Mouse (Mus musculus) ES-E14 (cell line): Measurements from ENCODE around the gene Crocc. TPM values are rescaled to one million over a fixed set of nuclear protein-coding genes. Genes with fewer than 3 reads are reported as not detected.
A peak's percentile ranks its signal among the peaks of the same experiment; 100 is the strongest.

ENCODE experiments used
- DNase-seq: peaks from one replicate; pipeline ENCODE4 v3.0.0-alpha.2; 2013; ENCODE audit warnings: low read depth, low spot score
- H3K27ac ChIP-seq: 2 replicates; pipeline ENCODE4 v1.5.1; 2012; ENCODE audit warnings: low read depth, mild to moderate bottlenecking, low read length, moderate library complexity, mixed read lengths; ENCODE audit not compliant: poor library complexity, insufficient read depth, severe bottlenecking
- H3K36me3 ChIP-seq: 2 replicates; pipeline ENCODE4 v1.6.1; 2012; ENCODE audit warnings: mild to moderate bottlenecking, low read length, moderate library complexity, mixed read lengths; ENCODE audit not compliant: control insufficient read depth, poor library complexity, insufficient read depth, severe bottlenecking
- H3K4me1 ChIP-seq, 2 experiments: fragments of 150-350 bp in 1 of 2; sonication (generic) in 1 of 2; 2 replicates each; pipeline ENCODE4 v1.6.1; 2012; ENCODE audit warnings: low read length in 2 of 2, mild to moderate bottlenecking in 1 of 2, mixed read lengths in 1 of 2; ENCODE audit not compliant: control insufficient read depth in 2 of 2, insufficient read depth in 2 of 2, poor library complexity in 1 of 2
- H3K4me3 ChIP-seq, 2 experiments: fragments of 150-350 bp in 1 of 2; sonication (generic) in 1 of 2; 2 replicates each; pipeline ENCODE4 v1.5.1; 2012; ENCODE audit warnings: low read length in 2 of 2, low read depth in 1 of 2, mild to moderate bottlenecking in 1 of 2, mixed read lengths in 1 of 2; ENCODE audit not compliant: insufficient read depth in 1 of 2, poor library complexity in 1 of 2, severe bottlenecking in 1 of 2
- H3K9ac ChIP-seq: 2 replicates; pipeline ENCODE4 v1.6.1; 2012; ENCODE audit warnings: low read depth, mild to moderate bottlenecking, low read length, mixed read lengths; ENCODE audit not compliant: poor library complexity, insufficient read depth, severe bottlenecking
- H3K9me3 ChIP-seq: fragments of 150-350 bp; sonication (generic); 2 replicates; pipeline ENCODE4 v1.6.1; 2012; ENCODE audit warnings: low read depth, mild to moderate bottlenecking, low read length; ENCODE audit not compliant: control insufficient read depth, insufficient read depth
- CHD2 ChIP-seq: IDR thresholded peaks from 2 replicates; pipeline ENCODE4 v1.6.1; 2014; ENCODE audit warnings: mild to moderate bottlenecking, low read depth, low read length, inconsistent platforms
- HCFC1 ChIP-seq: IDR thresholded peaks from 2 replicates; pipeline ENCODE4 v1.6.1; 2012; ENCODE audit warnings: low read length, inconsistent platforms, borderline replicate concordance; ENCODE audit not compliant: insufficient read depth
- MAFK ChIP-seq: IDR thresholded peaks from 2 replicates; pipeline ENCODE4 v1.6.1; 2014; ENCODE audit warnings: mild to moderate bottlenecking, low read depth, low read length, inconsistent platforms; ENCODE audit not compliant: insufficient read depth
- ZC3H11A ChIP-seq: IDR thresholded peaks from 2 replicates; pipeline ENCODE4 v1.6.1; 2012; ENCODE audit warnings: low read depth, mild to moderate bottlenecking, inconsistent platforms, low read length, borderline replicate concordance
- ZNF384 ChIP-seq: IDR thresholded peaks from 2 replicates; pipeline ENCODE4 v1.6.1; 2012; ENCODE audit warnings: low read depth, low read length, inconsistent platforms
- in situ Hi-C, 2 experiments: fragments of 600-800 bp; cut with MboI; formaldehyde crosslinking; loops; one replicate each; pipeline ENCODE4 v1.15.1; 2025; ENCODE audit warnings: low sequenced_read_pairs in 2 of 2, inconsistent platforms in 1 of 2; ENCODE audit not compliant: unreplicated experiment in 2 of 2
- total RNA-seq: library from RNA; depleted of rRNA; stranded (reverse); fragments of 300-350 nt; gene quantifications from 2 replicates; pipeline ENCODE4 v1.2.3, GENCODE M21; 2012; rRNA removed

Gene Crocc
- 15.2 and 33.2 TPM in 2 replicates for total RNA-seq

DNA sequence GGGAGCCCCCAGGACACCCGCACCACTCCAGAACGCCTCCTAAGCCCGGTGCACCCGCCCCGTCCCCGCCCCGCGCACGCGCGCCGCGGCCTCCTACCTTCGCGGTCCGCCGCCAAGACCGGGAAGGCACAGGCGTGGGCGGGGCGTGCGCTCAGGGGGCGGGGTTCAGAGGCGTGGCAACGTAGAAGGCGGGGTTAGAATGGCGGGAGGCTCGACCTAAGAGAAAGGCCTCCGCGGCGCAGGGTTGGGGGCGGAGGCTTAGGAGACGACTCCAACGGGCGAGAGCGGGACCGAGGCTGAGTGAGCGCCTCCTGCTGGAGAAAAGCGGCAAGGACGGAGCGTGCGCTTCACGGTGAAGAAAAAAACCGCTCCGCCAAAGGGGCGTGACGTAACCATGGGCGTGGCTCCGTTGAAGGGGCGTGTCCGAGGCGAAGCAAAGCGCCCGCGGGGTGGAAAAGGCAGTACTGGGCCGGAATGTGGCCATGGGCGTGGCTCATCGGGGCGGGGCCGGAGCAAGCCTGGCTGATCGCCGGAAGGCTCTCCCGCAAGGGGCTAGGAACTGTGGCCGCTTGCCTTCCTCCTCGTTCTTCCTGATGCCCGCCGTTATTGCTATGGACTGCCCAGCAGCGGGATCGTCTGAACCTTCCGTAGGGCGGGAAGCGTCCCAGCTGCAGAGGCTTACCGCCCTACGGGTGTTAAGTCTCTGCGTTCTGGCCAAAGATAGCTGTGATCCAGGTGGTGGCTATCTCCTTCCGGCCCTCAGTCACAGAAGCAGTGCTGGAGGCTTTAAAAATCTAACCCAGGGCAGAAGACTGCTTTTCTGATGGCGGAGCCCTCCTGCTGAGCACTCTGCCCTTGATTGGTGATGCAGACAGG, at the start of gene Crocc:
Gene Crocc (minus strand): TSS at position 125 of the 876 bp plus-strand sequence.
- H3K4me3 ChIP-seq, result peak within 1 kb of the TSS; percentile 81 to 91
- in situ Hi-C loops, result no loop called here
- no peaks in the 10 kb centered on the region for H3K9me3 ChIP-seq
- no peak for TF ChIP-seq CHD2
- peak; percentile 96 for TF ChIP-seq ZNF384
- TF ChIP-seq HCFC1, result no peak
- no peak for TF ChIP-seq MAFK
- TF ChIP-seq ZC3H11A, result no peak
- H3K9ac ChIP-seq, result peak within 1 kb of the TSS; percentile 86
- peak within 1 kb of the TSS; percentile 95 for H3K27ac ChIP-seq
- peaks cover 2% of the 10 kb centered on the region; the same call in 1 of the 2 replicates for H3K36me3 ChIP-seq
- peaks cover 0 to 10% of the 10 kb centered on the region in 2 experiments; a peak in 2 of 4 replicates for H3K4me1 ChIP-seq
- peak; percentile 97 for DNase-seq

DNA sequence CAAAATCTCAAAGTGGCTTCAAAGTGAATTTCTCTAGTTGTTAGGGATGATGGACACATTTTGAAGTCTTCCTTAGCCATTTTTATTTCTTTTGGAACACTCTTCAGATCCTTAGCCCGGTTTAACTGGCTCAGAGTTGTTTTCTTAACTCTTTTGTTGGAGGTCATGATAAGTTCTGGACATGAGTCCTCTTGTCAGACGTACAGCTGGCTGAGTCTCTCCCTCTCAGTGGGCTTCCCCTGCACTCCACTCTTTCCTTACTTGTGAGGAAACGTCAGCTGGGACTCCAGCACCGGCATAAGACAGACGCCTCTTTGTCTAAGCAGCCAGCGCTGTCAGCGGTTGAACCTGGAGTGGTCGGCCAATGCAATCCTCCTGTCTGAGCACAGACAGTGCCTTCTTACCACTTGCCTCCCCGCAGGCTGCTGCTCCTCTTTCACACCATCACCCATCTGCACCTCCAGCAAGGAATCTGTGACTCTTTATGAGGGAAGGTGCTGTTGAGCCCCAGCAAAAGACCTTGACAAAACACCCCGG, 47.9 kb upstream of the Crocc start:
- no peak for TF ChIP-seq ZC3H11A
- TF ChIP-seq ZNF384, result no peak
- TF ChIP-seq HCFC1, result no peak
- no peak for TF ChIP-seq CHD2
- no peak for TF ChIP-seq MAFK
- H3K4me1 ChIP-seq, result peaks cover 0 to 4% of the 10 kb centered on the region in 2 experiments; a peak in 1 of 4 replicates
- no peak overlapping the region for H3K9ac ChIP-seq
- 0 out of 2 replicates have a peak, but pooled peaks cover 2% of the 10 kb centered on the region for H3K36me3 ChIP-seq
- H3K27ac ChIP-seq, result no peak overlapping the region
- DNase-seq, result no peak
- in situ Hi-C loops, result no loop called here
- no peak overlapping the region for H3K4me3 ChIP-seq
- no peaks in the 10 kb centered on the region for H3K9me3 ChIP-seq

GRCm38 (mm10) chr4:141106526-141107183, 46.3 kb upstream of the Crocc start:
- in situ Hi-C loops, result no loop called here

DNA sequence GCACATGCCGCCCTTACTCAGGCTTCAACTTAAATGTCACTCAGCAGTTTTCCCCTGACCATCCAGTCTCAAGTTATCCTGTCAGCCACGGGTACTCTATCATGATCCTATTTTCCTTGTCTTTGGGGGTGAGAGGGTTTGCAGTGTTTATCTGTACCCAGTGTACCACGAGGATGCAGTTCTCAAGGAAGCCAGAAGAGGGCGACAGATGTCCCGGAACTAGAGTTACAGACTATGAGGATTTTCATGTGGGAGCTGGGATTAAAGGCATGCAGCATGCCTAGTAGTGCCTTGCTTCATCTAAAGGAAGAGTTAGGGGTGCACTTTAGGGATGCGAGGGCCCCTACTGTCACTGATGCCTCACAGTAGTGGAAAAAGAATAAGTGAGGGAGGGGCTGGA, 41.5 kb upstream of the Crocc start:
- TF ChIP-seq HCFC1 (no peak), CHD2 (no peak), ZC3H11A (no peak), ZNF384 (no peak), MAFK (no peak)
- Histone ChIP-seq H3K9me3 (no peaks in the 10 kb centered on the region), H3K36me3 (no peaks in the 10 kb centered on the region), H3K4me1 (peaks cover 5 to 29% of the 10 kb centered on the region in 2 experiments), H3K4me3 (no peak overlapping the region), H3K9ac (no peak overlapping the region), H3K27ac (no peak overlapping the region)
- in situ Hi-C loops, result no loop called here
- peak; percentile 74 for DNase-seq

More at GRCm38 (mm10) chr4:141106526-141107183, 46.3 kb upstream of the Crocc start:
- Histone ChIP-seq H3K9ac (no peak overlapping the region), H3K9me3 (no peaks in the 10 kb centered on the region), H3K27ac (no peak overlapping the region), H3K4me1 (peaks cover 0 to under 1% of the 10 kb centered on the region in 2 experiments; a peak in 1 of 4 replicates), H3K36me3 (no peaks in the 10 kb centered on the region), H3K4me3 (no peak overlapping the region)
- no peak for DNase-seq
- TF ChIP-seq ZNF384 (no peak), MAFK (peak; percentile 95)
